In genomic region chr8:106169017-106169933, GRCm38 (mm10) we compare ENCODE assay signal across 8 mouse cellular contexts. TPM values are rescaled to one million over a fixed set of nuclear protein-coding genes. Genes with fewer than 3 reads are reported as not detected.
DNase-seq lines count a peak whose midpoint lies in the region; ATAC-seq and TF ChIP-seq lines count a peak whose summit lies in the region.

No protein-coding gene starts in this region.

- H3K4me2 ChIP-seq in intestine, postnatal 0 days (replicated peaks; ENCODE audit: low read depth) = peak overlapping the region; percentile 94
- H3K4me2 ChIP-seq in neural tube, embryonic 13.5 days = peak overlapping the region; percentile 81

- WGBS in intestine, postnatal 0 days = 1% methylated on average over 54 of the region's 54 CpGs
- under 1% methylated on average over 54 of the region's 54 CpGs for WGBS in lung, adult 2 months
- 1% methylated on average over 54 of the region's 54 CpGs for WGBS in neural tube, embryonic 13.5 days

- no peaks in the 10 kb centered on the region for H3K4me1 ChIP-seq in intestine, postnatal 0 days (replicated peaks; ENCODE audit: control insufficient read depth, insufficient read depth, low read length)
- peaks cover 4% of the 10 kb centered on the region; the same call in 1 of the 2 replicates for H3K4me1 ChIP-seq in lung, adult 2 months (ENCODE audit: control insufficient read depth, insufficient read depth, low read length)
- H3K4me1 ChIP-seq in neural tube, embryonic 13.5 days (replicated peaks) = peaks cover 21% of the 10 kb centered on the region

- H3K4me3 ChIP-seq in intestine, postnatal 0 days (ENCODE audit: low read depth, low read length) = peak overlapping the region; percentile 72
- H3K4me3 ChIP-seq in lung, adult 2 months (replicated peaks; ENCODE audit: extremely low read depth, low read depth, low read length) = peak overlapping the region; percentile 96
- H3K4me3 ChIP-seq in neural tube, embryonic 13.5 days = peak overlapping the region; percentile 68

- no peaks in the 10 kb centered on the region for H3K27me3 ChIP-seq in intestine, postnatal 0 days (replicated peaks; ENCODE audit: control insufficient read depth, insufficient read depth, low read length)
- H3K27me3 ChIP-seq in neural tube, embryonic 13.5 days = no peaks in the 10 kb centered on the region

- peak overlapping the region; percentile 46 for H3K27ac ChIP-seq in intestine, postnatal 0 days (ENCODE audit: low read depth, low read length)
- peak overlapping the region; percentile 96 for H3K27ac ChIP-seq in neural tube, embryonic 13.5 days (replicated peaks)

- no peaks in the 10 kb centered on the region for H3K9me3 ChIP-seq in intestine, postnatal 0 days (ENCODE audit: control insufficient read depth)
- no peaks in the 10 kb centered on the region for H3K9me3 ChIP-seq in neural tube, embryonic 13.5 days

- TF ChIP-seq POLR2A in lung, adult 2 months (IDR thresholded peaks at IDR 0.05; ENCODE audit: borderline replicate concordance, extremely low read depth, low read depth, low read length) = no peak; the same call in 1 of the 2 replicates

- intact Hi-C loops in gastrocnemius, postnatal 14 days (cut with DNase I; ENCODE audit: low total_unique reads) = no loop called here

- DNase-seq in right cerebral cortex, adult 18-20 months = peak; percentile 40
- no peak for DNase-seq in right cerebral cortex, postnatal 25 days
- DNase-seq in cerebellum, adult 9-10 months = peak; percentile 55
- peak; percentile 23 for DNase-seq in gastrocnemius, postnatal 14 days
- peak; percentile 52 for DNase-seq in lung, adult 2 months
- DNase-seq in thymus, postnatal 14 days = peak; percentile 62

- ATAC-seq in intestine, postnatal 0 days = peak; percentile 59
- ATAC-seq in neural tube, embryonic 13.5 days (ENCODE audit: low read depth) = peak; percentile 84

- H3K36me3 ChIP-seq in intestine, postnatal 0 days (ENCODE audit: control insufficient read depth, insufficient read depth) = no peaks in the 10 kb centered on the region
- peaks cover 5% of the 10 kb centered on the region for H3K36me3 ChIP-seq in neural tube, embryonic 13.5 days

- peak overlapping the region; percentile 62 for H3K9ac ChIP-seq in intestine, postnatal 0 days (ENCODE audit: low read depth, low read length)
- H3K9ac ChIP-seq in neural tube, embryonic 13.5 days = peak overlapping the region; percentile 89

- no peak for TF ChIP-seq CTCF in intestine, postnatal 0 days (IDR thresholded peaks at IDR 0.05; ENCODE audit: low read depth)
- no peak for TF ChIP-seq CTCF in lung, adult 2 months (IDR thresholded peaks at IDR 0.05; ENCODE audit: insufficient read depth, low read length)

RNA-seq across cellular contexts. Expression of gene Slc7a6, which starts 0.6 kb away (rescaled TPM):
- 1 to 10 TPM; 6.1 to 7.0 TPM for total RNA-seq in gastrocnemius, postnatal 14 days (2021)
- 18.0 and 18.4 TPM in 2 replicates for polyA plus RNA-seq in intestine, postnatal 0 days (2015; fragmentation: Nextera tagmentation; extraction: Ambion mirVana)
- polyA plus RNA-seq in lung, adult 2 months (2012; rRNA removed) = 16.5 and 17.3 TPM in 2 replicates
- polyA plus RNA-seq in neural tube, embryonic 13.5 days (2015; fragmentation: Nextera tagmentation; extraction: Ambion mirVana) = 67.3 and 72.5 TPM in 2 replicates

RNA-seq across cellular contexts. Expression of gene Pla2g15, which starts 19.1 kb away (rescaled TPM):
- total RNA-seq in gastrocnemius, postnatal 14 days (2021) = 1 to 10 TPM; 4.5 to 5.0 TPM
- polyA plus RNA-seq in intestine, postnatal 0 days (2015; fragmentation: Nextera tagmentation; extraction: Ambion mirVana) = 7.4 and 7.9 TPM in 2 replicates
- 24.8 and 28.3 TPM in 2 replicates for polyA plus RNA-seq in lung, adult 2 months (2012; rRNA removed)
- 18.1 and 18.8 TPM in 2 replicates for polyA plus RNA-seq in neural tube, embryonic 13.5 days (2015; fragmentation: Nextera tagmentation; extraction: Ambion mirVana)

RNA-seq across cellular contexts. Expression of gene Esrp2, which starts 32.5 kb away (rescaled TPM):
- not detected for total RNA-seq in gastrocnemius, postnatal 14 days (2021)
- polyA plus RNA-seq in intestine, postnatal 0 days (2015; fragmentation: Nextera tagmentation; extraction: Ambion mirVana) = 9.2 and 11.0 TPM in 2 replicates
- 40.1 and 47.0 TPM in 2 replicates for polyA plus RNA-seq in lung, adult 2 months (2012; rRNA removed)
- 0.34 and 1.3 TPM in 2 replicates for polyA plus RNA-seq in neural tube, embryonic 13.5 days (2015; fragmentation: Nextera tagmentation; extraction: Ambion mirVana)

RNA-seq across cellular contexts. Expression of gene Slc7a6os, which starts 41.5 kb away (rescaled TPM):
- total RNA-seq in gastrocnemius, postnatal 14 days (2021) = 10 to 100 TPM in 1 of 2 experiments, 1 to 10 TPM in 1; 8.5 to 10.6 TPM
- polyA plus RNA-seq in intestine, postnatal 0 days (2015; fragmentation: Nextera tagmentation; extraction: Ambion mirVana) = 17.0 and 21.0 TPM in 2 replicates
- 14.2 and 16.5 TPM in 2 replicates for polyA plus RNA-seq in lung, adult 2 months (2012; rRNA removed)
- 37.7 and 41.7 TPM in 2 replicates for polyA plus RNA-seq in neural tube, embryonic 13.5 days (2015; fragmentation: Nextera tagmentation; extraction: Ambion mirVana)

RNA-seq across cellular contexts. Expression of gene Prmt7, which starts 41.5 kb away (rescaled TPM):
- total RNA-seq in gastrocnemius, postnatal 14 days (2021) = 10 to 100 TPM; 21.5 to 23.9 TPM
- polyA plus RNA-seq in intestine, postnatal 0 days (2015; fragmentation: Nextera tagmentation; extraction: Ambion mirVana) = 11.7 and 12.2 TPM in 2 replicates
- polyA plus RNA-seq in lung, adult 2 months (2012; rRNA removed) = 14.2 and 17.0 TPM in 2 replicates
- 54.2 and 58.5 TPM in 2 replicates for polyA plus RNA-seq in neural tube, embryonic 13.5 days (2015; fragmentation: Nextera tagmentation; extraction: Ambion mirVana)
